Mouse (Mus musculus) hindbrain, embryonic 10.5 days (tissue): ENCODE data around the gene Pcsk5. TPM values are rescaled to one million over a fixed set of nuclear protein-coding genes. Genes with fewer than 3 reads are reported as not detected.

Source experiments
- DNase-seq: peaks from one replicate; pipeline ENCODE4 v3.0.0-alpha.2; 2017; ENCODE audit warnings: low spot score
- H3K27ac ChIP-seq: fragments of 300-500 bp; sonication (generic); 2 replicates; pipeline ENCODE4 v1.5.1; 2016; ENCODE audit warnings: mild to moderate bottlenecking, moderate library complexity
- H3K27me3 ChIP-seq: fragments of 300-500 bp; sonication (generic); 2 replicates; pipeline ENCODE4 v1.6.1; 2016; ENCODE audit warnings: mild to moderate bottlenecking; ENCODE audit not compliant: poor library complexity, insufficient read depth, severe bottlenecking
- H3K36me3 ChIP-seq: fragments of 300-500 bp; sonication (generic); 2 replicates; pipeline ENCODE4 v1.6.1; 2016; ENCODE audit warnings: mild to moderate bottlenecking, moderate library complexity
- H3K4me1 ChIP-seq: fragments of 300-500 bp; sonication (generic); replicated peaks from 2 replicates; pipeline ENCODE4 v1.6.1; 2016; ENCODE audit warnings: mild to moderate bottlenecking
- H3K4me3 ChIP-seq: fragments of 300-500 bp; sonication (generic); 2 replicates; pipeline ENCODE4 v1.5.1; 2016; ENCODE audit warnings: mild to moderate bottlenecking, moderate library complexity
- H3K9me3 ChIP-seq: fragments of 300-500 bp; sonication (generic); 2 replicates; pipeline ENCODE4 v1.6.1; 2016; ENCODE audit warnings: mild to moderate bottlenecking, moderate library complexity
- WGBS: fragments of 180-500 bp; shearing (Covaris S2); methylation state at CpG from one replicate; pipeline ENCODE4 v1.1.7; 2016; 5-methylcytosine and 5-hydroxymethylcytosine counted together
- polyA plus RNA-seq: library from polyadenylated mRNA; unstranded; fragments of >200 nt; fragmentation: Nextera tagmentation; extraction: Ambion mirVana; gene quantifications from 2 replicates; pipeline ENCODE4 v1.2.1, GENCODE M21; 2016

Pcsk5 gene
- polyA plus RNA-seq, 1 experiment from 2014 or later: 7.5 TPM

- H3K36me3 ChIP-seq: no peaks in the 10 kb centered on the region
- no peaks in the 10 kb centered on the region for H3K27me3 ChIP-seq
- WGBS: 70% methylated on average over 3 of the region's 3 CpGs
- no peak overlapping the region for H3K27ac ChIP-seq
- DNase-seq: no peak
- no peaks in the 10 kb centered on the region for H3K4me1 ChIP-seq
- no peak overlapping the region for H3K4me3 ChIP-seq
- H3K9me3 ChIP-seq: no peaks in the 10 kb centered on the region
Observed at GRCm38 (mm10) chr19:17659321-17659720, 178.1 kb downstream of the Pcsk5 start.

- H3K27ac ChIP-seq: no peak overlapping the region
- peak; percentile 41 for DNase-seq
- H3K27me3 ChIP-seq: no peaks in the 10 kb centered on the region
- H3K4me1 ChIP-seq: peaks cover 13% of the 10 kb centered on the region
- no peaks in the 10 kb centered on the region for H3K36me3 ChIP-seq
- no peak overlapping the region for H3K4me3 ChIP-seq
- WGBS: 45% methylated on average over 5 of the region's 5 CpGs
- H3K9me3 ChIP-seq: no peaks in the 10 kb centered on the region
Observed at GRCm38 (mm10) chr19:17650831-17651502, 186.5 kb downstream of the Pcsk5 start.

GRCm38 (mm10) chr19:17649967-17650366 lies 187.5 kb downstream of the Pcsk5 start:
- H3K36me3 ChIP-seq: no peaks in the 10 kb centered on the region
- no peaks in the 10 kb centered on the region for H3K27me3 ChIP-seq
- no peak overlapping the region for H3K4me3 ChIP-seq
- H3K9me3 ChIP-seq: no peaks in the 10 kb centered on the region
- peaks cover 13% of the 10 kb centered on the region for H3K4me1 ChIP-seq
- WGBS: 87% methylated on average over 3 of the region's 3 CpGs
- no peak overlapping the region for H3K27ac ChIP-seq
- no peak for DNase-seq

GRCm38 (mm10) chr19:17643128-17643797 lies 194.2 kb downstream of the Pcsk5 start:
- no peak for DNase-seq
- H3K9me3 ChIP-seq: no peaks in the 10 kb centered on the region
- H3K27me3 ChIP-seq: no peaks in the 10 kb centered on the region
- H3K4me1 ChIP-seq: no peaks in the 10 kb centered on the region
- no peaks in the 10 kb centered on the region for H3K36me3 ChIP-seq
- no peak overlapping the region for H3K27ac ChIP-seq
- WGBS: 76% methylated on average over 3 of the region's 3 CpGs
- H3K4me3 ChIP-seq: no peak overlapping the region

- no peaks in the 10 kb centered on the region for H3K27me3 ChIP-seq
- WGBS: 72% methylated on average over 6 of the region's 6 CpGs
- H3K27ac ChIP-seq: no peak overlapping the region
- no peaks in the 10 kb centered on the region for H3K9me3 ChIP-seq
- H3K36me3 ChIP-seq: no peaks in the 10 kb centered on the region
- no peaks in the 10 kb centered on the region for H3K4me1 ChIP-seq
- no peak for DNase-seq
- H3K4me3 ChIP-seq: no peak overlapping the region
Observed at GRCm38 (mm10) chr19:17635984-17636383, 201.4 kb downstream of the Pcsk5 start.

GRCm38 (mm10) chr19:17615646-17616045 lies 221.8 kb downstream of the Pcsk5 start:
- H3K9me3 ChIP-seq: no peaks in the 10 kb centered on the region
- no peak overlapping the region for H3K27ac ChIP-seq
- H3K36me3 ChIP-seq: no peaks in the 10 kb centered on the region
- DNase-seq: no peak
- 80% methylated on average over 4 of the region's 4 CpGs for WGBS
- no peaks in the 10 kb centered on the region for H3K4me1 ChIP-seq
- no peaks in the 10 kb centered on the region for H3K27me3 ChIP-seq
- H3K4me3 ChIP-seq: no peak overlapping the region

GRCm38 (mm10) chr19:17606510-17606909 lies 230.9 kb downstream of the Pcsk5 start:
- no peaks in the 10 kb centered on the region for H3K36me3 ChIP-seq
- no peak overlapping the region for H3K27ac ChIP-seq
- no peaks in the 10 kb centered on the region for H3K27me3 ChIP-seq
- DNase-seq: no peak
- H3K4me3 ChIP-seq: no peak overlapping the region
- WGBS: 70% methylated on average over 1 of the region's 1 CpGs
- no peaks in the 10 kb centered on the region for H3K4me1 ChIP-seq
- no peaks in the 10 kb centered on the region for H3K9me3 ChIP-seq

GRCm38 (mm10) chr19:17606093-17606492 lies 231.3 kb downstream of the Pcsk5 start:
- WGBS: 90% methylated on average over 2 of the region's 2 CpGs
- H3K4me1 ChIP-seq: no peaks in the 10 kb centered on the region
- DNase-seq: no peak

GRCm38 (mm10) chr19:17603322-17603721 lies 234.1 kb downstream of the Pcsk5 start:
- Histone ChIP-seq H3K9me3 (no peaks in the 10 kb centered on the region), H3K4me3 (no peak overlapping the region), H3K36me3 (no peaks in the 10 kb centered on the region), H3K27me3 (no peaks in the 10 kb centered on the region), H3K4me1 (no peaks in the 10 kb centered on the region), H3K27ac (no peak overlapping the region)
- WGBS: 63% methylated on average over 3 of the region's 3 CpGs
- no peak for DNase-seq

More at GRCm38 (mm10) chr19:17606093-17606492, 231.3 kb downstream of the Pcsk5 start:
- no peak overlapping the region for H3K27ac ChIP-seq
- H3K4me3 ChIP-seq: no peak overlapping the region
- no peaks in the 10 kb centered on the region for H3K36me3 ChIP-seq
- H3K27me3 ChIP-seq: no peaks in the 10 kb centered on the region
- H3K9me3 ChIP-seq: no peaks in the 10 kb centered on the region

GRCm38 (mm10) chr19:17600347-17600746 lies 237.1 kb downstream of the Pcsk5 start:
- H3K4me1 ChIP-seq: no peaks in the 10 kb centered on the region
- no peak overlapping the region for H3K27ac ChIP-seq
- WGBS: 86% methylated on average over 2 of the region's 2 CpGs
- no peaks in the 10 kb centered on the region for H3K36me3 ChIP-seq
- no peak for DNase-seq
- no peak overlapping the region for H3K4me3 ChIP-seq
- no peaks in the 10 kb centered on the region for H3K27me3 ChIP-seq
- no peaks in the 10 kb centered on the region for H3K9me3 ChIP-seq

- Histone ChIP-seq H3K27ac (no peak overlapping the region), H3K4me1 (peaks cover 14% of the 10 kb centered on the region), H3K4me3 (no peak overlapping the region), H3K9me3 (no peaks in the 10 kb centered on the region), H3K27me3 (no peaks in the 10 kb centered on the region), H3K36me3 (no peaks in the 10 kb centered on the region)
- DNase-seq: no peak
- WGBS: 63% methylated on average over 1 of the region's 1 CpGs
Observed at GRCm38 (mm10) chr19:17592790-17593189, 244.6 kb downstream of the Pcsk5 start.

GRCm38 (mm10) chr19:17591335-17591734 lies 246.1 kb downstream of the Pcsk5 start:
- Histone ChIP-seq H3K27ac (peak overlapping the region; percentile 5; the same call in 1 of the 2 replicates), H3K27me3 (no peaks in the 10 kb centered on the region), H3K4me1 (peaks cover 14% of the 10 kb centered on the region), H3K9me3 (no peaks in the 10 kb centered on the region), H3K4me3 (no peak overlapping the region), H3K36me3 (no peaks in the 10 kb centered on the region)
- 34% methylated on average over 8 of the region's 8 CpGs for WGBS
- peak; percentile 35 for DNase-seq

- no peaks in the 10 kb centered on the region for H3K27me3 ChIP-seq
- WGBS: 72% methylated on average over 1 of the region's 1 CpGs
- H3K4me1 ChIP-seq: peaks cover 14% of the 10 kb centered on the region
- DNase-seq: peak; percentile 8
- no peaks in the 10 kb centered on the region for H3K9me3 ChIP-seq
- H3K36me3 ChIP-seq: no peaks in the 10 kb centered on the region
- H3K4me3 ChIP-seq: no peak overlapping the region
- no peak overlapping the region for H3K27ac ChIP-seq
Observed at GRCm38 (mm10) chr19:17590314-17590713, 247.1 kb downstream of the Pcsk5 start.
